Mouse (Mus musculus): ENCODE measurements around the gene Man2a2. TPM values are rescaled to one million over a fixed set of nuclear protein-coding genes. Genes with fewer than 3 reads are reported as not detected.
"Not testable (repeated sequence)": the region's sequence is repeated elsewhere in the genome, so short reads cannot be mapped to it uniquely, and the experiment has no call there.

Man2a2 gene
- total RNA-seq, 2 experiments from 2014 or later, result 68.8 to 69.3 TPM

DNA sequence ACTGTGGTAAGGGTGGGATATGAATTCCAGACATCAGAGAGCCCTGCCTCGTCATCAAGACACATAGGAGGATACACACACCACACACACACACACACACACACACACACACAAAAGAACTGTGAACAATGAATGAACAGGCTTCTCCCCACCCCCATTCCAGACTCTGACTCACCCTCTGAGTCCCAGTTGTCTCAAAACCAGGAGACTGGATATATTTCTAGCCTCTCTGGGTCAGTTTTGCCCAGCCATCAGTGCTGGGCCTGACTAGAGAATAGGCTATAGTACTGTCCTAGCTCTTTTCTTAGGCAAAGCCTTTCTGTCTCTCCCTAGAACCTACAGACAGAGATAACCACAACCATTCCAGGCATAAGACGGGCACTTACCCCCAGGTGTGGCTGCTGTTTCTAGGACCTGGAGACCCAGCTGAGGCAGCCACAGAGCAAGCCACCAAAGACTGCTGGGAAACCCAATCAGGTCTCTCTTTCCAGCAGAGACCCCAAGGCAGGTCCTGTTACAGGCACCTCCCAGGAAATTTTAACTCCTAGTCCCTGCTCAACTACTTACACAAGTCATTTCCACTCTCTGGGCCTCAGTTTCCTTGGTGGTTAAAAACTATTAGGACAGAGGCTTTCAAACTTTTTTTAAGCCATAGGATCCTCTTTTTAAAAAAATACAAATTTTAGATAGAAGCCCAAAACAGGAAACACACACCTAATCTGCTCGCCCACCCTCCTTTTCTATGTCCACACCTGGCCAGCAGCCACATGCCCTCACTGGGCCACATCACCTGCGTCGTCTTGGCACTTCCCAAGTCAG, 30.1 kb upstream of the Man2a2 start:
- intact Hi-C loops (cut with DNase I), result no loop called here
- peak in 1 of 2 experiments; percentile 32 for DNase-seq

GRCm38 (mm10) chr7:80400571-80400970, 29.4 kb upstream of the Man2a2 start:
- no peak for DNase-seq
- intact Hi-C loops (cut with DNase I), result no loop called here

DNA sequence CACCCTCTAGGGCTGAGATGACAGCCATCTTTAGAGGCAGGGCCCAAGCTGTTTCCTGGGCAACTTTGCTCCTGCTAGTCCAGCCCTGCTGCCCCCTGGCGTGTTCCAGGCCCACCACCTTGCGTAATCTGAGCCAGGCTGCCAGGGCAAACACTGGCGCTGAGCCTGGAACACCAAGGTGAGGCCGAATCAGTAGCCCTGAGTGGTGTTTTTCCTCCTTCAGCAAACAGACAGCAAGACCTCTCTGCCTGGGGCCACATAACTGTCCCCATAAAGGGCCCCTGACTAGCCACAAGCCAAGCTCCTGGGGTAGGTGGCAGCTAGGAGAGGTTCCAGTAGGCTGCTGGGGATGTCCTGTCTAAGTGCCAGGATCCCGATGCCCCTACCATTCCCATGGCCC, 28.9 kb upstream of the Man2a2 start:
- intact Hi-C loops (cut with DNase I), result no loop called here
- peak; percentile 53 to 54 for DNase-seq

DNA sequence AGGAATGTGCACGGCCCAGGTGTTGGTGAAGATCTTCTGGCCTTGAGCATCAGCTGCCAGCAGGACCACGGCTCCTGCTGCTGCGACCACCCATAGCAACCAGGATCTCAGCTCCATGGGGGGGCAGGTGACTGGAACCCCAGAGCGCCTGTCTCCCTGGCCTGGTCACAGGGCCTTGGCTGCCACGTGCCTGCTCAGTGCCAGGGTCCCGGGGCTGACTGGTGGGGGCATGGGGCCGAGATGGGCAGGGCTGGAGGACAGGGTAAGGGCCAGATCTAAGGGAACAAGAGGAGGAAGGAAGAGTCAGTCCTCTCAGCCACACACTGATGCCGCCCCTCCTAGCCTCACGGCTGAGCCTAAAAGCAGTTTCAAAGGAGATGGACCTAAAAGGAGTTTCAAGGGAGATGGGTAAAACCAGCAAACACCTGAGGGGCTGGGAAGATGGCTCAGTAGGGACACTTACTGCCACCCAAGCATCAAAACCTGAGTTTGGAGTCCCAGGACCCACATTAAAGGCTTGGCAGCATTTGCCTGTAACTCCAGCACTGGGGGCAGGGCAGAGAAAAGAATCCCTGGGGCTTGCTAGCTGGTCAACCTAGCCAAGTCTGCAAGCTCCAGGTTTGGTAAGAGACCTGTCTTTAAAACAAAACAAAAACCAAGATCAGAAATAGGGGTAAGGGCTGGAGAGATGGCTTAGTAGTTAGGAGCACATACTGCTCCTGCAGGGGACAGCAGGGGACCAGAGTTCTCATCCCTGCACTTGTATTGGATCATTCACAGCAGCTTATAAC, 27.7 kb upstream of the Man2a2 start:
- DNase-seq, result no peak
- intact Hi-C loops (cut with DNase I), result no loop called here

GRCm38 (mm10) chr7:80397986-80398385, 26.8 kb upstream of the Man2a2 start:
- DNase-seq, result no peak
- intact Hi-C loops (cut with DNase I), result no loop called here

DNA sequence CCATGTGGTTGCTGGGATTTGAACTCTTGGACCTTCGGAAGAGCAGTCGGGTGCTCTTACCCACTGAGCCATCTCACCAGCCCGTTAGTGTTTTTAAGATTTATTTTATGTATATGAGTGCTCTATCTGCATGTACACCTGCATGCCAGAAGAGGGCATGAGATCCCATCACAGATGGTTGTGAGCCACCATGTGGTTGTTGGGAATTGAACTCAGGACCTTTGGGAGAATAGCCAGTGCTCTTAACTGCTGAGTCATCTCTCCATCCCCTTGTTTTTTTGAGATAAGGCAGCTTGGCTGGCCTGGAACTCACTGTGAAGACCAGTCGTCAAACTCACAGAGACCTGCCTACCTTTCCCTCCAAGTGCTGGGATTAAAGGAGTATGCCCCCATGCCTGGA, 25.3 kb upstream of the Man2a2 start:
- intact Hi-C loops (cut with DNase I); DNase-seq: not testable (repeated sequence)

DNA sequence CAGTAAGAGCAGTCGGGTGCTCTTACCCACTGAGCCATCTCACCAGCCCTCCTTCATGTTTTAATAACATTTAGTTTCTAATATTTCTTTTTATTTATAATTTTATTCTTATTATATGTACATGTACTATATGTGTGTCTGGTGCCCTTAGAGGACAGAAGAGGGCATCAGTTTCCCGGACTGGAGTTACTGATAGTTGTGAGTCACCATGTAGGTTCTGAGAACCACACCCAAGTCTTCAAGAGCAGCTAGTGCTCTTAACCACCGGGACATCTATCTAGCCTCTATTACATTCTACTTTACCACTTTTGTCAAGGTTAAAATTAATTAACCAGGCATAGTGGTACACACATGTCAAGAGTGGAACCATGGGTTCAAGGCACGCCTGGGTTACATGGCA, 23.4 kb upstream of the Man2a2 start:
- intact Hi-C loops (cut with DNase I), result no loop called here
- DNase-seq, result no peak

- DNase-seq, result no peak
- intact Hi-C loops (cut with DNase I), result no loop called here
These were observed 20.9 kb upstream of the Man2a2 start for GRCm38 (mm10) chr7:80392119-80392518.

- intact Hi-C loops (cut with DNase I), result loop anchor here (10.0 kb wide), 2 partner anchors 297 to 327 kb away; partner anchors contain the start of gene Crtc3
These were observed 16.7 kb upstream of the Man2a2 start, which contains the start of gene Fes for GRCm38 (mm10) chr7:80387633-80388543. Gene Fes (minus strand): TSS chr7:80387946.

DNA sequence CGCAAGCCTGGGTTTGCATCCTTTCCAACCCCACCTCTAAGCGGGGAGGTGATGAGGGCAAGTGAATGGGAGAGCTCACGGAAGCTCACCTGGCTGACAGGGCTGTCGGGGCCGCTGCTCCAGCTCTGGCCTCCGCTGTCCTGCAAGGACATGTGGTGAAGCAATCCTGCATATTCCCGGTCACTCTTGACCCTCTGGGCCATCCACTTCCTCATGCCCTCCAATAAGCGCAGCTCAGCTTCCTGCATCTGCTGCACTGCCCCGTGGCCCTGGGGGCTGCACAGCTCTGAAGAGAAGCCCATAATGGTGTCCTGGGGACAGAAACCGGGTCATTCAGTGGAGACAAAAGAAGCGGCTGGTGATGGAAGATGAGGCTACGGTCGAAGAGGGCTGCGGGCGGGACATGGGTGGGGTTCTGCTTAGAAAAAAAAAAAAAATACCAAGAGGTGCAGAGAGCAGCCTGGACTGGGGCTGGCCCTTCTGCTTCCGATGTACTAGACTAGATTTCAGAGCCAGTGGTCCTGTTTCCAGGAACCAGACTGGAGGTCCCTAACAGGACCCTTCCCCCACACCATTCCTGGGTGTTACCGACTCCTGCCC, 16.0 kb upstream of the Man2a2 start:
- peak; percentile 38 to 39 for DNase-seq
- intact Hi-C loops (cut with DNase I), result loop anchor here (10.0 kb wide), 2 partner anchors 298 to 328 kb away; partner anchors contain the start of gene Crtc3

More at GRCm38 (mm10) chr7:80387633-80388543, 16.7 kb upstream of the Man2a2 start, which contains the start of gene Fes:
- peak; percentile 72 to 81 for DNase-seq

GRCm38 (mm10) chr7:80386235-80386930, 15.2 kb upstream of the Man2a2 start:
- intact Hi-C loops (cut with DNase I), result loop anchor here (1.0 to 10.0 kb wide), 4 partner anchors 194 to 328 kb away; partner anchors contain the start of gene Crtc3

DNA sequence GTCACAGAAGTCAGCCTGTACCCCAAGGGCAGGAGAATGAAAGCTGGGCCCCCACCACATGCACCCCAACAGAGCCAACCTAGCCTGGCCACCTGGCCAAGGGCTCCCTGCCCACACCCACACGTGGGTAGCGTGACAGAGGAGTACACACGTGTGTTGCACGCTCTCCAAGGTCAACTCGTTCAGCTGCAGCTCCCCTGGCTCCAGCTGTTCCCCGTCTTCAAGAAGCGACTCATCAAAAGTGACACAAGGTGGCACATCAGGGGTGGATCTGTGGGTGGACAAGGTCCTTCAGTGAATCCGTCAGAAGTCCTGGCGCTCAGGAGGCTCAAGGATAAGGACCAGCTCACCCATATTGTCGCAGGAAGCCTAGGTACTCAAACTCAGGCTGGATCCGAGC, 11.7 kb upstream of the Man2a2 start:
- intact Hi-C loops (cut with DNase I), result loop anchor here (10.0 kb wide), 2 partner anchors 302 to 332 kb away; partner anchors contain the start of gene Crtc3
- DNase-seq, result no peak

More at GRCm38 (mm10) chr7:80386235-80386930, 15.2 kb upstream of the Man2a2 start:
- peak; percentile 94 to 96 for DNase-seq

DNA sequence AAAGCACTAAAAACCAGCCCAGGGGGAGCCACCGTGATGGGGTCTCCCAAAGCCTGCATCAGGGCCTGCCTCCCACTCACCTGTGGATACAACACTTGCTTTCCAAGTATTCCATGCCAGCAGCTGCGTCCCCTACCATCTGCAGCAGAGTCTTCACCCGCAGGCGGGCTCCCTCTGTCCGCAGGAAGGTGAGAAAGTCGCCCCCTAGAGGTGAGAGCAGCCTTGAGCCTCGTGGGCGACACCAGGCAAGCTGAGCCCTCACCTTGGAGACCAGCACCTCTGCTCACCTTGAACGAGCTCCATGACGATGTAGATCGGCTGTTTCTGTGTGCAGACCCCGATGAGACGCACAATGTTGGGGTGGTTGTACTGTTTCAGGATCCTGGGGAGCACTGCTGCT, 8.4 kb upstream of the Man2a2 start:
- intact Hi-C loops (cut with DNase I), result no loop called here
- peak in 1 of 2 experiments; percentile 47 for DNase-seq

GRCm38 (mm10) chr7:80377471-80377870, 6.3 kb upstream of the Man2a2 start:
- DNase-seq, result peak; percentile 72 to 77
- intact Hi-C loops (cut with DNase I), result no loop called here

DNA sequence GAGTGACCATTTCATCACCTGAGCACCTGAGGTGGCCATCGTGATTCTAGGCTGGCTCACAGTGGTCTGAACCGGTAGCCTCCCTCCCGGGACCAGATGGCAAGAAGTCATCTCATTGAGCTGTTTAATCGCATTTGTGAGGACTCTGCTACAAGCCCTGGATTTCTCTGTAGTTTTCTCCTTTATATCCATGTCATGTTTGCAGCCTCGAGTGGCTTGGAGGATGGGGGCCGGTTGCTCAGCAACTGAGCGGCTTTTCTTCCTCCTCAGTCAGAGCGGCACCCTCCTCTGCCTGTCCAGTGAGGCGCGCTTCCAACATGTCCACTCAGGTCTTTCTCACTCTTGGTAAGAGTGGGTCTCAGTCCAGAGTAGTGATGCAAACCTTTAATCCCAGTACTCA, 5.0 kb upstream of the Man2a2 start:
- DNase-seq, result no peak
- intact Hi-C loops (cut with DNase I), result no loop called here

- no peak for DNase-seq
- intact Hi-C loops (cut with DNase I), result no loop called here
These were observed 4.3 kb upstream of the Man2a2 start for GRCm38 (mm10) chr7:80375376-80376039.

- intact Hi-C loops (cut with DNase I), result loop anchor here (5.0 kb wide), 1 partner anchor 232 kb away; no protein-coding TSS in a partner anchor
- no peak for DNase-seq
These were observed 3.6 kb upstream of the Man2a2 start for GRCm38 (mm10) chr7:80374733-80375132.

DNA sequence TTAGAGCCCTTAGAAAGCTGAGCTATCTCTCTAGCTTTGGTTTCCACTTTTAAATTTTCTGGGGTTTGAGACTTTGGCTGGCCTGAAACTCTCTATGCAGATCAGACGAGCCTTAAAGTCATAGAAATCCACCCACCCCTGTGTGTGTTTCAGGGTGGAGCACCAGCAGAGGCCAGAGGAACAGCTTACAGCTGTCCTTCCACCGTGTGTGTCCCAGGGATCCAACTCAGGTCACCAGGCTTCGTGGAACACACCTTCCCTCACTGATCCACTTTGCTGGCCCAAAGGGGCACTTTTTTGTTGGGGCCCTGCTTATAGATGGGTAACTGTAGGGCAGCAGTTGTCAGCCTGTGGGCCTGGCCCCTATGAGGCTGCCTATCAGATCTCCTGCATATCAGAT, 3.1 kb upstream of the Man2a2 start:
- no peak for DNase-seq
- intact Hi-C loops (cut with DNase I), result loop anchor here (5.0 kb wide), 1 partner anchor 232 kb away; no protein-coding TSS in a partner anchor
